Mouse (Mus musculus) thymus, postnatal 10 days (tissue): ENCODE results near the gene Bhlhe41.

Experiments used
- DNase-seq, 2 experiments: peaks; one replicate each; pipeline ENCODE4 v3.0.0; 2021; ENCODE audit warnings: low spot score in 2 of 2

Bhlhe41 gene

DNA sequence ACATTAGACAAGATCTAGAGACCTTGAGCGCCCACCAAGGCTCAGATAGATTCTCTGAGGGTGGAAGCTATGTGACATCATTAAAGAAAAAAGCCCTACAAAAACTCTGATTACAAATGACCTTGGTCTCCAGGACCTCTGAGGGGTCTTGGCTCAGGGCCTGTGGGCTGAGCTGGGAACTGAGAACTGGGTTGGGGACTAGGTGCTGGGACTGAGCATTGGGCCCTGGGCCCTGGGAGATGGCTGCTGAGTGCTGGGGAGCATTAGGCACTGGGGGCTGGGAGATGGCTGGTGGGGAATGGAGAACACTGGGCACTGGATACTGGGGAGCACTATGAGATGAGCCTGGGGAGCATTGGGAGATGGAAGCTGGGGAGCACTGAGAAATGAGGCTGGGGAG lies 19.3 kb downstream of the Bhlhe41 start:
- DNase-seq: no peak

- no peak for DNase-seq
Measured at GRCm38 (mm10) chr6:145845611-145846010, 19.7 kb downstream of the Bhlhe41 start.

- no peak for DNase-seq
Measured at GRCm38 (mm10) chr6:145835359-145835758, 30.0 kb downstream of the Bhlhe41 start.

GRCm38 (mm10) chr6:145832927-145833326 lies 32.4 kb downstream of the Bhlhe41 start:
- DNase-seq: no peak

GRCm38 (mm10) chr6:145830617-145831016 lies 34.7 kb downstream of the Bhlhe41 start:
- DNase-seq: no peak

- peak; percentile 39 to 81 for DNase-seq
Measured at GRCm38 (mm10) chr6:145830117-145830516, 35.2 kb downstream of the Bhlhe41 start.

DNA sequence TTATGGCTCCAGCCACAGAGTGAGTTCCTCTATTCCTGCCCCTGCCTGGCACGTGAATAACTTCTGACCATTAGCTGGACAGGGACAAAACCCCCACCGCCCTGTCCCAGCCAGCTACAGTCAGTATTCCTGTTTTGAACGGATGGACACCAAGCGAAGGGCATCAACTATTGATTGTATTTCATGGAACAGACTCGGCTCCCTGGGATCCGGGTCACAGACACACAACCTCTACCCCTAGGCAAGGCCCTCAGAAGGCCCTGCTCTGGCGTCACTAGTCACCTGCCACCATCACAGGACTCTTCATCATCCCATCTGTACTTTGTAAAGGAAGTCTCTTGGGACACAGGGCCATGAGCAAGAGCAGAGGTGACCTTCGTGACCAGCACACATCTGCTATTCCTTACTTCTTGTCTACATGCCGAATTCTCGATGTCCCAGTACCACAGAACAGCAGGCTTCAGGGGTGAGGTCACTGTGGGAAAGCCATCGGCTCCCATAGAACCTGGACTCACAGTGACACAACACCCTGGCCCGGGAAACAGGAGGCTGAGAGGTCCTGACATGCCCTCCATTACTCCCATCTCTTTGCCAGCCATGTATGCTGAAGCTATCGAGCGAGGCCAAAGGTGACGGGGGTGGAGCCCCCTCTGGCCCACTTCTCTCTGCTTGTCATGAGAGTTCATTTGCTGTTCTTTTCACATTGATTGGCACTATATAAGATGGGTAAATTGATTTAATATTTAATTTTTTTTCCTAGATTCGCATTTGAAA lies 36.1 kb downstream of the Bhlhe41 start:
- no peak for DNase-seq

GRCm38 (mm10) chr6:145826305-145826704 lies 39.1 kb downstream of the Bhlhe41 start:
- DNase-seq: no peak

DNA sequence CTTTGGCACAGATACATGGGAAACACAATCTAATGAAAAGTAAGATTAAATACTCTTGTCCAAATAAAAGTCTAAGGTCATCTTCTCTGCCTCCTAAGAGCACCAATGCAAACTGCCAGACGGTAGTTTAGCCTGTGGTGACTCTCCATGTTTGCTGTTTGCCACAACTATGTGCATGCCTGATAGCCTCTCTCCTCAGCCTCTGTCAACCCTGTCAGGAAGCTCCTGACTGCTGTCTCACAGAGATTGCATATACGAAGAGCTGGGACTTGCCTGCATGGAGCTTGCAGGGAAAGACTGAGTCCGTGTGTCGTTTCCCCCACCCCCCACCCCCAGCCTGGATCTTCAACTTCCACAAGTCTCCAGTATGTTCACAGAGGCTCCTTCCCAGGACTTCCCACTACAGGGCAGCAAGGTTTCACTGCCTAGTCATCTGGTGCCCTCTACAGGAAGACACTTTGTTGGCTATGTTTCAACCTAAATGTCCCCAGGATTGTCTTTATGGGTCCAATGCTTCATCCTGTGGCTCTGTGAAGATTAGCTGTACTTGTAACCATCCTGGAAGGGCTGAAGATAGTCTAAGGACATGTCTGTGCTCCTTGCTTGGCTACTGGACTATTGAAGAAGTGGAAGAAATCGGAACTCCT lies 41.6 kb downstream of the Bhlhe41 start:
- DNase-seq: peak in 1 of 2 experiments; percentile 15

DNA sequence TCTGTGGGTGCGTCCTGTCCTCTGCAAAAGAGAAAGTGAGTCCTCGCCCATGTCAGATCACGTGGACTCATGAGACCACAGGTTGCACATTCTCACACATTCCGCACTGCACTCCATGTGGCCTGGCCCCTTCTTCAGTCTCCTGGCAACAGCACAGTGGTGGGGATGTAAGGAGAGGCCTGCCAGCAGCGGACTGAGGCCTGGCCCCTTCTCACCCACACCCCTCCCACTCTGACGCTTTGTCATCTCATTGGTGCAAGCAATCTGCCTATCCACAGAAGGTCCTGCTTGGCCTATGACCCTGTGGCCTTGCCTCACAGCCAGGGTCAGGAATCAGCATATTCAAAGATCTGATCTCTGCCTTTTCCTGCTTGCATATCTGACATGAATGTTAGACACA lies 42.3 kb downstream of the Bhlhe41 start:
- no peak for DNase-seq

GRCm38 (mm10) chr6:145822218-145822617 lies 43.1 kb downstream of the Bhlhe41 start:
- DNase-seq: no peak

GRCm38 (mm10) chr6:145819151-145819550 lies 46.2 kb downstream of the Bhlhe41 start:
- no peak for DNase-seq

DNA sequence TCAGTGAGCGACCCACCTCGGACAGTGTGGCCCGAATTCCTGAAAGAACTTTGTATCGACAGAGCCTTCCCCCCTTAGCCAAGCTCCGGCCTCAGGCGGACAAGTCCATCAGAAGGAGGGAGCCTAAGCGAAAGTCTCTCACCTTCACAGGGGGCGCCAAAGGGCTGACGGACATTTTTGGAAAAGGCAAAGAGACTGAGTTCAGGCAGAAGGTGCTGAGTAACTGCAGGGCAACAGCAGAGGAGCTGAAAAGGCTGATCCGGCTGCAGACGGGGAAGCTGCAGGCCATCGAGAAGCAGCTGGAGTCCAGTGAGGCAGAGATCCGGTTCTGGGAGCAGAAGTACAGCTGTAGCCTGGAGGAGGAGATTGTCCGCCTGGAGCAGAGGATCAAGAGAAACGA lies 50.2 kb downstream of the Bhlhe41 start:
- DNase-seq: peak in 1 of 2 experiments; percentile 5

GRCm38 (mm10) chr6:145811174-145811573 lies 54.2 kb downstream of the Bhlhe41 start:
- DNase-seq: no peak

- no peak for DNase-seq
Measured at GRCm38 (mm10) chr6:145810015-145810414, 55.3 kb downstream of the Bhlhe41 start.

GRCm38 (mm10) chr6:145809566-145809965 lies 55.8 kb downstream of the Bhlhe41 start:
- no peak for DNase-seq
